Mouse (Mus musculus) testis, adult 2 months (tissue): ENCODE measurements at regions not wholly inside any gene's neighbourhood (a gene's known extent, or its start where the extent isn't known, plus 50 kb on each side); places are given as distances from the start of the nearest gene placed in this dataset.

Experiments
- CTCF ChIP-seq: fragments of 200-500 bp; IDR thresholded peaks from 2 replicates; pipeline ENCODE4 v1.5.1; 2012; ENCODE audit warnings: low read depth, mild to moderate bottlenecking, inconsistent platforms, low read length, moderate library complexity; ENCODE audit not compliant: control insufficient read depth, insufficient read depth, insufficient replicate concordance
- POLR2A ChIP-seq: fragments of 200-500 bp; IDR thresholded peaks from 2 replicates; pipeline ENCODE4 v1.6.1; 2012; ENCODE audit warnings: low read depth, mild to moderate bottlenecking, inconsistent platforms, low read length, moderate library complexity; ENCODE audit not compliant: control insufficient read depth

DNA sequence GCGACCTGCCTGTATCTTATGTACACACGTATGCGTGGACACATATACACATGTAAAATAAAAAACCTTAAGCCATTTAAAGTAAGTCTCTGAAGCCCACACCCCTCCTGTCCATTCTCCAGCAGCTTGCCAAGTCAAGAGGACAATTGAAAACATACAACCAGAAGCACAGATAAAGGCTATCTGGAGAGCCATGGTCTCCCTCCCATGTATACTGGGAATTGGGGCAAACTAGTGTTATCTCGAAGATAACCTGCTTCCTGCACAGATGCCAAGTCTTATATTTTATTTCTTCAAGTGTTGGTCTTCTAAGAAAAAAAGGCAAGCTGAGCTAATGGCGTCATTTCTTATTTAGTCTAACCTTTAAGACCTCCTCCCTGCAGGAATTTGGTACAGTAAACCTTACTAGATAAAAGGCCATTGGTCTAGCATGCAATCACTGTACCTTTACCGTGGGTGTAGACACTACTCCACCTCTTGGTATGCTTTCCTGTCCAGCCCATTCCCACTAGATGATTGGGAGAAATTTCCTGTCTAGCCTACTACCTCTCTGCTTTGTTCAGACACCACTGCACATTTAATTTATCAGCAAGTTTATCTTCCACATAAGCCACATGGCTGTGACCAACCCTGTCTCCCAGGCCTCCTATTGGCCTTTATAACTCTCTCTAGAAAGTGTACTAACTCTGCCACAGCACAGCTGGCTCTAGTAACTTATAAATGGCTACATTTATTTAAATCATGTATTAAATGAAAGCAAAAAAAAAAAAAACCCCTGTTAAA lies 223.8 kb upstream of the Gm11114 start:
- TF ChIP-seq POLR2A (no peak), CTCF (no peak)
